Mouse (Mus musculus): ENCODE data around the gene D17H6S53E.

The D17H6S53E gene

GRCm38 (mm10) chr17:35101161-35101560, 25.0 kb upstream of the D17H6S53E start:
- in situ Hi-C loops (cut with MseI, MboI): loop anchor here in 1 of 2 experiments (25.0 kb wide), 1 partner anchor 89 kb away; the partner anchor contains the start of genes Vars and Vwa7

GRCm38 (mm10) chr17:35102299-35102698, 23.9 kb upstream of the D17H6S53E start:
- in situ Hi-C loops (cut with MseI, MboI): loop anchor here in 1 of 2 experiments (25.0 kb wide), 1 partner anchor 90 kb away; the partner anchor contains the start of genes Vars and Vwa7

GRCm38 (mm10) chr17:35103221-35103690, 22.9 kb upstream of the D17H6S53E start:
- in situ Hi-C loops (cut with MseI, MboI): loop anchor here in 1 of 2 experiments (25.0 kb wide), 1 partner anchor 91 kb away; the partner anchor contains the start of genes Vars and Vwa7

DNA sequence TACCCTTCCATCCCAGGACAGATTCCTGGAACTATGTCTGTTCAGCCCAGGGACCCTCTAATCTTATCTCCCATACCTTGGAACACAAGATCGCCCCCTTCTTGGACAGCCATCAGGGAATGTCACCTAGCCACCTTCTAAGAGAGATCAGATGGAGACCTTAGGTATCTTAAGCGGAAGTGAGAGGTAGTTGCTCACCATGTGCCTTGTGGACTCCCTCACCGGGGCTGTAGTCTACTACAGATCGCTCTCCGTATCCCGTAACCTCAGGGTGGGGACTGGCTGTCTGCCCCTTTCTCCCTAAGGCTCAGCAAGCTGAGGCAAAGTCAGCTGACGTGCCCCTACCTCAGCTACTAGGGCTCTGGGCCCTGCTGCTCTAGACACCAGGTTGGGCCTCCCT, 22.1 kb upstream of the D17H6S53E start:
- in situ Hi-C loops (cut with MseI, MboI): loop anchor here in 1 of 2 experiments (25.0 kb wide), 1 partner anchor 92 kb away; the partner anchor contains the start of genes Vars and Vwa7

GRCm38 (mm10) chr17:35104754-35105153, 21.4 kb upstream of the D17H6S53E start:
- in situ Hi-C loops (cut with MseI, MboI): loop anchor here (5.0 to 25.0 kb wide), 2 partner anchors 82 to 92 kb away; partner anchors contain the start of genes Vars (in 1 of the 2) and Vwa7 (in 1 of the 2)

GRCm38 (mm10) chr17:35105740-35106389, 20.3 kb upstream of the D17H6S53E start:
- in situ Hi-C loops (cut with MseI, MboI): loop anchor here (5.0 to 25.0 kb wide), 2 partner anchors 84 to 94 kb away; partner anchors contain the start of genes Vars (in 1 of the 2) and Vwa7 (in 1 of the 2)

DNA sequence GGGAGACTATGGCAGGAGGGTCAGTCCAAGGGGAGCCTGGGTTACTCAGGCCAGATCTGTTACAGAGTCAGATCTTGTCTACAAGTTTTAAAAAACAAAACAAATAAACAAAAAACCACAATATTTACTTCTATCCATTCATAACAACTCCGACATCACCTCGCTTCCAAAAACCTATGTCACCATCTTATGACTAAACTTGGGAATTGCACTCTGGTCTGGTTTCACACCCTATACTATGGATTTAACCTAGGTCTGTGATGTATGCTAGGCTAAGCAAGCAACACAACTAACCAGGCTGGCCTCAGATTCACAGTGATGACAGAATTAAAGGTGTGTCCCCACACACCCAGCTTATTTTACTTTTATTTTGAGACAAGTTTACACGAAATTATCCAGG, 19.7 kb upstream of the D17H6S53E start:
- in situ Hi-C loops (cut with MseI, MboI): loop anchor here (5.0 to 25.0 kb wide), 2 partner anchors 84 to 94 kb away; partner anchors contain the start of genes Vars (in 1 of the 2) and Vwa7 (in 1 of the 2)

DNA sequence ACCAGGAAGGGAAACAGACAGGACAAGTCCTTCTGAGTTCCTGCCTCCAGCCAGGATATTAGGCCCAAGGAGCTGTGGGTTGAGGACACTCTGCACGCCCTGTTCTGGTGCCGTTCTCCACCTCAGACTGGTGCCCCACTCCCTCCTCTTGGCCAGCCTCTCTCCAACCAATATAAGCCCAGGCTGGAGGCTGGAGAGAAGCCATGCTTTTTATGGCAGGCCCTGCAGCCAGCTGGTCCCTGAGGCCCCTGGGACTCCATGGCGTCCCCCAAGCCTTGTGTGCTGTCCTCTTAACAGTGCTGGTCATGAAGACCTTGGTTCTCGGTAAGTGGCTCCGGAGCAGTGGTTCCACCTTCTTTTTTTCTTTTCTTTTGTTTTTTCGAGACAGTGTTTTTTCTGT, 18.1 kb upstream of the D17H6S53E start, which contains the start of gene Ly6g5c:
Gene Ly6g5c, plus strand, starts transcription at position 183 of the 400 bp plus-strand sequence.
- in situ Hi-C loops (cut with MseI, MboI): loop anchor here (5.0 to 25.0 kb wide), 2 partner anchors 86 to 96 kb away; partner anchors contain the start of genes Vars (in 1 of the 2) and Vwa7 (in 1 of the 2)

- in situ Hi-C loops (cut with MseI, MboI): loop anchor here in 1 of 2 experiments (25.0 kb wide), 1 partner anchor 99 kb away; the partner anchor contains the start of genes Vars and Vwa7
Observed at GRCm38 (mm10) chr17:35111774-35112173, 14.4 kb upstream of the D17H6S53E start.

DNA sequence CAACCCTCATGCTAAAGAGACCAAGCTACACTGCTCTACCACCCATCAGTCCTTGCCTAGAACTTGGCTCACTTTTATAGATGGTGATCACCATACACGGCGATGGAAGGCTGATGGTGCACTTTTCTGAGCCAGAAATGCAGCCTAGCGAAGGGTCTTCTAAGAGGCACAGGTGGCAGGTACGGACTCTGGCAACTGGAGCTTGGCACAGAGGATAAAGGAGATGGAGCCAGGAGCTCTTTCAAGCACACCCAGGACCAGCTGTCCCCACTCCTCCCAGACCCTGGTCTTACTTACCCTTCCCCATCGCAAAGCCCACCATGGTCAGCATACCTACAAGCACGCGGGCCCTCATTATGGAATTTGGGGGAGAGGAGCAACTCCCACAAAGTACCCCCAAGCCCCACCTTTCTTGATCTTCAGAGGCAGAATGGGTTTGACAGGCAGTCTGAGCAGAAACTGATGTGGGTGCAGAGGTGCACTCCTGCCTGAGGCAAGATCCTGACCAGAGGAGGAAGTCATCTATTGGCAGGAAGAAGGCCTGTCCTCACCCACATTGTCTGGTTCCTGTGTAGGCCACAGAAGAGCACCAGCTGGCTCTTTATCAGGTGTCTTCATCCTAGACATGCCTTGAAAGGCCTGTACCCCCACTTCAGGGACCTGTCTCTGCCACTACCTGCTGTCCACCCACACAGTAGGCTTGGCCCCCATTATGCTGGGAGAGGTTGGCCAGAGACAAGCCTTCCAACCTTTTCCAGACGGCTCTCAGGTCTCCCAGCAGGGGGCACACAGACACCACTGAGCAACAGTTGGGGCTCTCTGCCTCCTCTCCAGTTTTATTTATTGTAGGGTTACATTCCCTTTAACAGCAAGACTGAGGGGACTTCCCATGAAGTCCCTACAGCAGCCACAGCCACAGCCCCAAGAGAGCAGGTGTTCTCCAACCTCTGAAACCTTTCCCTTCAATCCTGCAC, 10.8 kb upstream of the D17H6S53E start, which contains the start of gene Ly6g5b:
Gene Ly6g5b, minus strand, starts transcription at position 383 of the 974 bp plus-strand sequence.
- in situ Hi-C loops (cut with MseI, MboI): loop anchor here in 1 of 2 experiments (25.0 kb wide), 1 partner anchor 103 kb away; the partner anchor contains the start of genes Vars and Vwa7

GRCm38 (mm10) chr17:35120745-35121142, 5.4 kb upstream of the D17H6S53E start:
- in situ Hi-C loops (cut with MseI, MboI): loop anchor here in 1 of 2 experiments (25.0 kb wide), 1 partner anchor 108 kb away; the partner anchor contains the start of genes Vars and Vwa7

- in situ Hi-C loops (cut with MseI, MboI): loop anchor here in 1 of 2 experiments (25.0 kb wide), 1 partner anchor 109 kb away; the partner anchor contains the start of genes Vars and Vwa7
Observed at GRCm38 (mm10) chr17:35121143-35121799, 4.9 kb upstream of the D17H6S53E start, which contains the start of gene Gpank1. Gene Gpank1 (plus strand): TSS chr17:35121455.

GRCm38 (mm10) chr17:35121871-35122303, 4.3 kb upstream of the D17H6S53E start, which contains the start of gene Csnk2b:
Gene Csnk2b (minus strand): TSS chr17:35122053.
- in situ Hi-C loops (cut with MseI, MboI): loop anchor here in 1 of 2 experiments (25.0 kb wide), 1 partner anchor 110 kb away; the partner anchor contains the start of genes Vars and Vwa7

- in situ Hi-C loops (cut with MseI, MboI): loop anchor here in 1 of 2 experiments (25.0 kb wide), 1 partner anchor 111 kb away; the partner anchor contains the start of genes Vars and Vwa7
Observed at GRCm38 (mm10) chr17:35123287-35123686, 2.9 kb upstream of the D17H6S53E start.

GRCm38 (mm10) chr17:35124261-35124896, 1.8 kb upstream of the D17H6S53E start:
- in situ Hi-C loops (cut with MseI, MboI): loop anchor here in 1 of 2 experiments (25.0 kb wide), 1 partner anchor 112 kb away; the partner anchor contains the start of genes Vars and Vwa7

DNA sequence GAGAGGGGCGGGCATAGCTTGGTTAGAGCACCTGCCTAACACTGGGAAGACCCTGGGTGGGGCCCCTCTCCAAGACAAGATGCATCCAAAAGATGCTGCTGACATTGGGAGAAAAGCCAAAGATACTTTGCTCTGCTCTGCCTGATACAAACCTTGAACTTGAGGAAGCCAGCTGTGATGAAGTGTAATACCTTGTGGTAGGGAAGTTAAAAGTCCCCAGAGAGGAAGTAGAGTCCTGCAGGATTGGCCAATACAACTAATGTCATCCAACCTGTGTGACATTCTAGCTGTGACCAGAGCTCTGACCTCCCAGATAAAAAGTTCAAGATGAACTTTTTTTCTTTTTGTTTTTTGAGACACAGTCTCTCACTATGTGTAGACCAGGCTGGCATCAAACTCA, 1.1 kb upstream of the D17H6S53E start:
- in situ Hi-C loops (cut with MseI, MboI): no loop called here

- in situ Hi-C loops (cut with MseI, MboI): no loop called here
Observed at GRCm38 (mm10) chr17:35125578-35125977, 595 bp upstream of the D17H6S53E start.

GRCm38 (mm10) chr17:35127017-35127416, 844 bp downstream of the D17H6S53E start:
- in situ Hi-C loops (cut with MseI, MboI): no loop called here

DNA sequence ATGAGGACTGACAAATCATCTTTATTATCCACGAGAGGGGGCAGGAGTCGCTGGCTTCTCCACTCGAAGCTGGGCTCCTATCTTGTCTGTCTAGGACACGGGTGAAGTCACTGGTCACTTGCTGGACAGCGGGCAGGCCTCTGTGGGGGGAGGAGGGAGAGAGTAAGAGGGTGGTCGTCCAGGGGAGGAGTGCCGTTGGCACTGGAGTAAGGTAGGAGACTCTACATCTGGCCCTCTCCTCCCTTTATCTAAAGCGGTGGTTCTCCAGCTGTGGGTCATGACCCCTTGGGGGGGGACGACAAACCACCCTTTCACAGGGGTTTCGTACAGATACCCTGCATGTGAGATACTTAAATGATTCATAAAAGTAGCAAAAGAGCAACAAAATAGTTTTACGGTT, 2.8 kb downstream of the D17H6S53E start:
- in situ Hi-C loops (cut with MseI, MboI): no loop called here

Data from mouse trophoblast stem cell (cell line).